ENCODE assay signal across 22 mouse cellular contexts in the genomic region with DNA sequence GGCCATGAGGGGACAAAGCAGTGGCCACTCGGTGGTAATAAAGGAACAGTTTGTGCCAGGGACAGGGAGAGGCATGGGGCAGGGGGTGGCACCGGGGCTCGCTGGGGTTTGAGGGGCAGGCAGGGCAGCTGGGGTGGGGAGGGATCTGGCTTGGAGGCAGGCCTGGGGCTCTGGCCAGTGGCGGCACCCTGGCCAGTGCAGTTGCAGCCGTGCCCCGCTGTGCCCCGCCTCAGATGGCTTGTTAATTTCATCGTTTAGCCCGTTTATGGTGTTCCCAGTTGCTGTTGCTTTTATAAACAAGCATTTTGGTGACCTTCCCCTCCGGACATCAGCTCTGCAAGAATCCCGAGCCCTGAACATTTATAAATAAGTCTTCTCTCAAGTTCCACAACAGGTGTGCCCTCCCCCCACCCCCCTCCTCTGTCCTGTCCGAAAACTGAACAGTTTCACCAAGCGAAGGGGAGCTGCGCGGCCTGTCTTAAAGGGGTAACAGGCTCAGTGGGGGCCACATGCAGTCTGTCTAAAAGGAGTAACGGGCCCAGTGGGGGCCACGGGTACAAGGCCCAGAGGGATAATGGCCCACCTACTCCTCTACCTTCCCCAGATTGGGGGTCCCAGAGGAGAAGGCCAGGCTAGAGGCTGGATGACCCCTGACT. TPM values are rescaled to one million over a fixed set of nuclear protein-coding genes. Genes with fewer than 3 reads are reported as not detected.
DNase-seq lines count a peak whose midpoint lies in the region; ATAC-seq and TF ChIP-seq lines count a peak whose summit lies in the region.
"Had no signal": no experiment of that assay in that cellular context is flagged by ENCODE, and none has a peak within 500 bp of the region (broad histone marks: within the 10 kb centered on the region; RNA-seq: fewer than 3 reads in every experiment).

No protein-coding gene starts in this region.

- H3K4me2 ChIP-seq in heart, embryonic 13.5 days = no peak overlapping the region
- no peak overlapping the region for H3K4me2 ChIP-seq in limb, embryonic 15.5 days
- H3K4me2 ChIP-seq: forebrain, embryonic 12.5 days; hindbrain, embryonic 13.5 days; intestine, embryonic 15.5 days; liver, embryonic 12.5 days; lung, embryonic 14.5 days; midbrain, embryonic 15.5 days; neural tube, embryonic 15.5 days had no signal

- no peak overlapping the region for H3K4me3 ChIP-seq in heart, embryonic 13.5 days
- peak overlapping the region; percentile 11 to 33; a peak in 3 of 4 replicates for H3K4me3 ChIP-seq in ES-E14 (ENCODE audit: insufficient read depth in 1 of 2, low read depth in 1 of 2, low read length in 2 of 2, poor library complexity in 1 of 2, severe bottlenecking in 1 of 2)
- H3K4me3 ChIP-seq in limb, embryonic 15.5 days = no peak overlapping the region
- H3K4me3 ChIP-seq: forebrain, embryonic 12.5 days; hindbrain, embryonic 13.5 days; intestine, embryonic 15.5 days; liver, embryonic 12.5 days; midbrain, embryonic 15.5 days; neural tube, embryonic 15.5 days had no signal

- 78% methylated on average over 17 of the region's 17 CpGs for WGBS in heart, embryonic 13.5 days
- WGBS in limb, embryonic 15.5 days = 31% methylated on average over 17 of the region's 17 CpGs

- H3K9ac ChIP-seq in heart, embryonic 13.5 days = 0 out of 2 replicates have a peak overlapping the region, but pooled peaks have one; percentile 21
- H3K9ac ChIP-seq in ES-E14 (ENCODE audit: insufficient read depth, low read depth, low read length, poor library complexity, severe bottlenecking) = peak overlapping the region; percentile 19; the same call in 1 of the 2 replicates
- no peak overlapping the region for H3K9ac ChIP-seq in limb, embryonic 15.5 days
- H3K9ac ChIP-seq: forebrain, embryonic 12.5 days; hindbrain, embryonic 13.5 days; intestine, embryonic 15.5 days; liver, embryonic 12.5 days; lung, embryonic 14.5 days; midbrain, embryonic 15.5 days; neural tube, embryonic 15.5 days had no signal

- H3K27me3 ChIP-seq in heart, embryonic 13.5 days (replicated peaks) = no peaks in the 10 kb centered on the region
- H3K27me3 ChIP-seq in limb, embryonic 15.5 days = peaks cover 18% of the 10 kb centered on the region
- H3K27me3 ChIP-seq: intestine, embryonic 15.5 days; Patski had no signal

- intact Hi-C loops in gastrocnemius, postnatal 14 days (cut with DNase I; ENCODE audit: low total_unique reads) = no loop called here

- H3K9me3 ChIP-seq in heart, embryonic 13.5 days = no peaks in the 10 kb centered on the region
- no peaks in the 10 kb centered on the region for H3K9me3 ChIP-seq in ES-E14 (ENCODE audit: control insufficient read depth, insufficient read depth, low read depth, low read length)
- H3K9me3 ChIP-seq in limb, embryonic 15.5 days = no peaks in the 10 kb centered on the region
- H3K9me3 ChIP-seq: forebrain, embryonic 12.5 days; hindbrain, embryonic 13.5 days; intestine, embryonic 15.5 days; liver, embryonic 12.5 days; midbrain, embryonic 15.5 days; neural tube, embryonic 15.5 days had no signal

- peaks cover 54% of the 10 kb centered on the region for H3K4me1 ChIP-seq in heart, embryonic 13.5 days
- H3K4me1 ChIP-seq in ES-E14 (ENCODE audit: control insufficient read depth in 2 of 2, insufficient read depth in 2 of 2, low read length in 2 of 2, poor library complexity in 1 of 2) = peaks cover 8 to 25% of the 10 kb centered on the region in 2 experiments; a peak in 3 of 4 replicates
- H3K4me1 ChIP-seq in limb, embryonic 15.5 days = peaks cover 9% of the 10 kb centered on the region; the same call in 1 of the 2 replicates
- H3K4me1 ChIP-seq: forebrain, embryonic 12.5 days; hindbrain, embryonic 13.5 days; liver, embryonic 12.5 days; midbrain, embryonic 15.5 days; neural tube, embryonic 15.5 days had no signal

- H3K36me3 ChIP-seq in heart, embryonic 13.5 days = no peaks in the 10 kb centered on the region
- no peaks in the 10 kb centered on the region for H3K36me3 ChIP-seq in ES-E14 (ENCODE audit: control insufficient read depth, insufficient read depth, low read length, poor library complexity, severe bottlenecking)
- no peaks in the 10 kb centered on the region for H3K36me3 ChIP-seq in limb, embryonic 15.5 days
- H3K36me3 ChIP-seq: forebrain, embryonic 12.5 days; hindbrain, embryonic 13.5 days; intestine, embryonic 15.5 days; liver, embryonic 12.5 days; midbrain, embryonic 15.5 days; neural tube, embryonic 15.5 days had no signal

- in situ Hi-C loops in ES-E14 (cut with MboI; ENCODE audit: low sequenced_read_pairs in 2 of 2, unreplicated experiment in 2 of 2) = no loop called here

- no peak for ATAC-seq in heart, embryonic 13.5 days (ENCODE audit: extremely low read depth, insufficient number of reproducible peaks, low FRiP score, low TSS enrichment)
- ATAC-seq in limb, embryonic 15.5 days (ENCODE audit: insufficient number of reproducible peaks, low FRiP score, low TSS enrichment, low read depth) = peak; percentile 49; the same call in 1 of the 2 replicates
- ATAC-seq: intestine, embryonic 15.5 days; liver, embryonic 12.5 days; midbrain, embryonic 15.5 days; Patski had no signal

- no peak overlapping the region for H3K27ac ChIP-seq in heart, embryonic 13.5 days (replicated peaks)
- H3K27ac ChIP-seq in ES-E14 (ENCODE audit: insufficient read depth, low read depth, low read length, poor library complexity, severe bottlenecking) = no peak overlapping the region; the same call in 1 of the 2 replicates
- H3K27ac ChIP-seq in limb, embryonic 15.5 days = peak overlapping the region; percentile 47
- H3K27ac ChIP-seq: forebrain, embryonic 12.5 days; hindbrain, embryonic 13.5 days; intestine, embryonic 15.5 days; liver, embryonic 12.5 days; midbrain, embryonic 15.5 days; neural tube, embryonic 15.5 days had no signal

- DNase-seq in heart, postnatal 4 days = no peak
- DNase-seq in ES-E14 (ENCODE audit: low read depth, low spot score) = no peak
- peak; percentile 61 for DNase-seq in gastrocnemius, postnatal 14 days
- no peak for DNase-seq in thymus, adult 18-20 months
- DNase-seq in embryo, embryonic 11 days = no peak
- DNase-seq: adrenal gland, postnatal 10 days; B cell, adult 2 months; cerebellum, adult 11-12 months; cerebellum, postnatal 25 days; heart, adult 11 months; lung, embryonic 14.5 days; lung, postnatal 36 days; right cerebral cortex, postnatal 14 days had no signal

TF ChIP-seq in ES-E14, 5 proteins besides CTCF, POLR2A, EP300 and RAD21:
- TF ChIP-seq ZC3H11A (IDR thresholded peaks at IDR 0.05; ENCODE audit: borderline replicate concordance, low read depth, low read length) (no peak), MAFK (IDR thresholded peaks at IDR 0.05; ENCODE audit: insufficient read depth, low read depth, low read length) (no peak), CHD2 (IDR thresholded peaks at IDR 0.05; ENCODE audit: low read depth, low read length) (no peak), ZNF384 (IDR thresholded peaks at IDR 0.05; ENCODE audit: low read depth, low read length) (no peak), HCFC1 (IDR thresholded peaks at IDR 0.05; ENCODE audit: borderline replicate concordance, insufficient read depth, low read length) (no peak)

RNA-seq across cellular contexts. Expression of a gene that starts 51.0 kb away (rescaled TPM):
- 18.3 and 20.2 TPM in 2 replicates for polyA plus RNA-seq in heart, embryonic 13.5 days (2015; fragmentation: Nextera tagmentation; extraction: Ambion mirVana)
- total RNA-seq in heart, postnatal 4 days (2021) = 10 to 100 TPM; 79.5 to 82.9 TPM
- 4.0 and 11.0 TPM in 2 replicates for total RNA-seq in ES-E14 (2012; rRNA removed)
- 10 to 100 TPM; 31.2 to 32.9 TPM for total RNA-seq in gastrocnemius, postnatal 14 days (2021)
- polyA plus RNA-seq in limb, embryonic 15.5 days (2015; fragmentation: Nextera tagmentation; extraction: Ambion mirVana) = 7.2 and 9.9 TPM in 2 replicates

Comparison
In these comparisons a context has a peak if more than half of its experiments do, and no peak if none do; other contexts are left out.
1. H3K4me3 ChIP-seq: peak in ES-E14 (2 of 2); none in heart, embryonic 13.5 days (single experiment) and limb, embryonic 15.5 days (single experiment).